Mouse (Mus musculus): ENCODE results near the gene Chid1. TPM values are rescaled to one million over a fixed set of nuclear protein-coding genes. Genes with fewer than 3 reads are reported as not detected.
A peak's percentile ranks its signal among the peaks of the same experiment; 100 is the strongest.

The Chid1 gene
- polyA plus RNA-seq, 1 experiment from 2014 or later: 14.7 TPM

DNA sequence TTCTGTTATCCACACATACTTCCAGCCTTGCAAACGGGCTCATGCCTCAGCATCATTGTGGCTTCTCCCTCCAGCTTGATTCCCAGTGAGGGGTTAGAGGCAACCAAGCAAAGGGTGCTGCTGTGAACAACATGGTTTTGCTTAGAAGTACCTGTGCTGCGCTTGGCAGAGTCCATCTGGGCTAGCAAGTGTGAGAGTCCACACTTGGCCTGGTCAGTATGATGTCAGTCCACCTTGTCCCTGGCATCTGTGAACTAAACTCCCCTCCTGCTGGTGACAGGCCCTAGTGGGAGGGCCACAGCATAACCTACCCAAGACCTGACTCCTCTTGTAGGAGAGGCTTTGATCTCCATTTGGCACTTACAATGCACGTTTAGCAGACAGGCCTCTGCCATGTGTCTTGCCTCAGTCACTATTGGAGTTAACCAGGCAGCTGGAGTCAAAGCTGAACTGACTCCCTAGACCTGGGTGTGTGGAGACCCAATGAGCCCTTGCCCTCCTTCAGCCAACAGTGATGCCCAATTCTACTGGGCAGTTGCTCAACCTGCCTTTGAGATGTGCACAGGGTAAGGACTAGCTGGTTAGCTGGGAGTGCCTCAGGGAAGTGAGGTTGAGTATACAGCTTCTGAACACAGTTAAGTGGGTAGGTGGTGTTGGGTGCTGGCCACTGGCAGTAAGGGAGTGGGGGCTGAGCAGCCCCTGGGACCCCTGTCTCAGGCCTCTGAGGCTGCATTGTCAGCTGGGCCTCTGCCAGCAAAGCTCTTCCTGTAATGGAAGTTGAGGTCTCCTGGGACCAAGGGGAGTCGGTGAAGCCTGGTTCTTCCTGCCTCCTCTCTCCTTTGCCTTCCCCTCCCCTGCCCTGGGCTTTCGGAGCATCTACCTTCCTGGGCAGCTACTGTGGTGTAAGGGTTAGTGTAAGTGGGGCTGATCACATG lies 55.2 kb downstream of the Chid1 start:
- Histone ChIP-seq H3K27ac (ENCODE audit: low read depth) (no peak overlapping the region), H3K27me3 (ENCODE audit: insufficient read depth, low read length) (peaks cover 18% of the 10 kb centered on the region), H3K9me3 (ENCODE audit: low read length) (no peaks in the 10 kb centered on the region), H3K4me2 (ENCODE audit: low read depth, low read length) (no peak overlapping the region), H3K4me3 (ENCODE audit: low read depth, low read length) (no peak overlapping the region), H3K4me1 (ENCODE audit: insufficient read depth) (peaks cover 23% of the 10 kb centered on the region), H3K36me3 (replicated peaks; ENCODE audit: insufficient read depth, low read length) (peaks cover 19% of the 10 kb centered on the region; the same call in 1 of the 2 replicates), H3K9ac (replicated peaks) (no peak overlapping the region)
- 67% methylated on average over 5 of the region's 5 CpGs for WGBS (ENCODE audit: insufficient replicate concordance)
- TF ChIP-seq CTCF (IDR thresholded peaks at IDR 0.05; ENCODE audit: low read depth) (no peak), EP300 (IDR thresholded peaks at IDR 0.05; ENCODE audit: low read depth) (no peak)
- DNase-seq (no peak), ATAC-seq (no peak)

GRCm38 (mm10) chr7:141483114-141483653 lies 56.5 kb downstream of the Chid1 start:
- Histone ChIP-seq H3K4me2 (ENCODE audit: low read depth, low read length) (no peak overlapping the region), H3K27ac (ENCODE audit: low read depth) (no peak overlapping the region), H3K9me3 (ENCODE audit: low read length) (no peaks in the 10 kb centered on the region), H3K27me3 (ENCODE audit: insufficient read depth, low read length) (peaks cover 18% of the 10 kb centered on the region), H3K4me1 (ENCODE audit: insufficient read depth) (peaks cover 27% of the 10 kb centered on the region), H3K4me3 (ENCODE audit: low read depth, low read length) (no peak overlapping the region), H3K36me3 (replicated peaks; ENCODE audit: insufficient read depth, low read length) (peaks cover 19% of the 10 kb centered on the region; the same call in 1 of the 2 replicates), H3K9ac (replicated peaks) (no peak overlapping the region)
- no peak for DNase-seq
- TF ChIP-seq EP300 (IDR thresholded peaks at IDR 0.05; ENCODE audit: low read depth): no peak
- 73% methylated on average over 6 of the region's 6 CpGs for WGBS (ENCODE audit: insufficient replicate concordance)
- no peak for ATAC-seq

- no peak overlapping the region for H3K27ac ChIP-seq (ENCODE audit: low read depth)
- H3K9ac ChIP-seq (replicated peaks): peak overlapping the region; percentile 8; the same call in 1 of the 2 replicates
- H3K4me1 ChIP-seq (ENCODE audit: insufficient read depth): peaks cover 33% of the 10 kb centered on the region
- DNase-seq: no peak
- WGBS (ENCODE audit: insufficient replicate concordance): 44% methylated on average over 11 of the region's 11 CpGs
- TF ChIP-seq CTCF (IDR thresholded peaks at IDR 0.05; ENCODE audit: low read depth) (no peak), EP300 (IDR thresholded peaks at IDR 0.05; ENCODE audit: low read depth) (no peak)
- no peak for ATAC-seq
- H3K27me3 ChIP-seq (ENCODE audit: insufficient read depth, low read length): peaks cover 18% of the 10 kb centered on the region
- peaks cover 16% of the 10 kb centered on the region; the same call in 1 of the 2 replicates for H3K36me3 ChIP-seq (replicated peaks; ENCODE audit: insufficient read depth, low read length)
- H3K4me2 ChIP-seq (ENCODE audit: low read depth, low read length): peak overlapping the region; percentile 71
- H3K4me3 ChIP-seq (ENCODE audit: low read depth, low read length): peak overlapping the region; percentile 41
- H3K9me3 ChIP-seq (ENCODE audit: low read length): no peaks in the 10 kb centered on the region
Observed at GRCm38 (mm10) chr7:141482531-141483024, 57.1 kb downstream of the Chid1 start.

- Histone ChIP-seq H3K9ac (replicated peaks) (peak overlapping the region; percentile 8; the same call in 1 of the 2 replicates), H3K4me2 (ENCODE audit: low read depth, low read length) (peak overlapping the region; percentile 71), H3K36me3 (replicated peaks; ENCODE audit: insufficient read depth, low read length) (peaks cover 10% of the 10 kb centered on the region; the same call in 1 of the 2 replicates), H3K9me3 (ENCODE audit: low read length) (no peaks in the 10 kb centered on the region), H3K4me3 (ENCODE audit: low read depth, low read length) (peak overlapping the region; percentile 41), H3K27ac (ENCODE audit: low read depth) (no peak overlapping the region), H3K27me3 (ENCODE audit: insufficient read depth, low read length) (peaks cover 18% of the 10 kb centered on the region), H3K4me1 (ENCODE audit: insufficient read depth) (peaks cover 41% of the 10 kb centered on the region)
- TF ChIP-seq CTCF (IDR thresholded peaks at IDR 0.05; ENCODE audit: low read depth) (peak; percentile 52), EP300 (IDR thresholded peaks at IDR 0.05; ENCODE audit: low read depth) (no peak)
- WGBS (ENCODE audit: insufficient replicate concordance): 2% methylated on average over 72 of the region's 81 CpGs
- peak; percentile 59 for DNase-seq
- no peak for ATAC-seq
Observed at GRCm38 (mm10) chr7:141481498-141482401, 57.9 kb downstream of the Chid1 start.

GRCm38 (mm10) chr7:141480842-141481497 lies 58.7 kb downstream of the Chid1 start:
- peak overlapping the region; percentile 71 for H3K4me2 ChIP-seq (ENCODE audit: low read depth, low read length)
- H3K4me1 ChIP-seq (ENCODE audit: insufficient read depth): peaks cover 48% of the 10 kb centered on the region
- WGBS (ENCODE audit: insufficient replicate concordance): 13% methylated on average over 10 of the region's 10 CpGs
- no peak overlapping the region for H3K27ac ChIP-seq (ENCODE audit: low read depth)
- peaks cover 2% of the 10 kb centered on the region; the same call in 1 of the 2 replicates for H3K36me3 ChIP-seq (replicated peaks; ENCODE audit: insufficient read depth, low read length)
- TF ChIP-seq EP300 (IDR thresholded peaks at IDR 0.05; ENCODE audit: low read depth): no peak
- TF ChIP-seq CTCF (IDR thresholded peaks at IDR 0.05; ENCODE audit: low read depth): peak; percentile 99
- no peaks in the 10 kb centered on the region for H3K9me3 ChIP-seq (ENCODE audit: low read length)
- peaks cover 18% of the 10 kb centered on the region for H3K27me3 ChIP-seq (ENCODE audit: insufficient read depth, low read length)
- peak; percentile 72 for DNase-seq
- no peak overlapping the region for H3K4me3 ChIP-seq (ENCODE audit: low read depth, low read length)
- H3K9ac ChIP-seq (replicated peaks): no peak overlapping the region
- peak; percentile 35 for ATAC-seq
